Mouse (Mus musculus) megakaryocyte progenitor cell, adult 5-6 weeks (primary cell): ENCODE measurements around the gene Mvk. TPM values are rescaled to one million over a fixed set of nuclear protein-coding genes. Genes with fewer than 3 reads are reported as not detected.

Experiments
- ATAC-seq: replicated peaks from 2 replicates; pipeline ENCODE4 v1.8.0; 2016; ENCODE audit warnings: mild to moderate bottlenecking, moderate TSS enrichment, inconsistent platforms; ENCODE audit not compliant: poor library complexity
- total RNA-seq, 2 experiments: library from RNA; stranded (forward) in 1 of 2; stranded (reverse) in 1 of 2; fragments of 157-497, 149-512 nt in 1 of 2; fragments of 200-1000 nt in 1 of 2; gene quantifications; 2 replicates each; pipeline versions ENCODE4 v1.2.3 to v1.2.4; 2015 to 2017

Gene Mvk
- total RNA-seq, 2 experiments from 2014 or later: 7.0 to 8.1 TPM

DNA sequence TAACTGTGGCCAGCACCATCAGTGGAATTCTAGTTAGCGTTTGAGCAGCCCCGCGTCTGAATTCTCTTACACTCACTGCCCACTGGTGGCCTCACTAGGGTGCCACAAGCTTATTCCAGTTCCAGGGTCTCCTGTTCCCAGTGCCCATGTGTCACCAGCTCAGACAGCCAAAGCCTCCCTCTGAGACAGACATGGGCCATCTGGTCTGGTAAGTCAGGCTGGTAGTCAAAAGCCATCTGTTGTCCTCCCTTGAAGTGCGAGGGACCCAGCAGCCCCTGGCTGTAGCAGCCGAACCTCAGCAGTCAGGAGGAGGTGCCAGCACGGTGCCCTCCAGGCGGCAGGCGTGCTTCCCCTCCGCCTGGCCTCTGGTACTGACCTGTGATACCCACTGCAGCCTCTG lies 12.2 kb downstream of the Mvk start:
- ATAC-seq: no peak

DNA sequence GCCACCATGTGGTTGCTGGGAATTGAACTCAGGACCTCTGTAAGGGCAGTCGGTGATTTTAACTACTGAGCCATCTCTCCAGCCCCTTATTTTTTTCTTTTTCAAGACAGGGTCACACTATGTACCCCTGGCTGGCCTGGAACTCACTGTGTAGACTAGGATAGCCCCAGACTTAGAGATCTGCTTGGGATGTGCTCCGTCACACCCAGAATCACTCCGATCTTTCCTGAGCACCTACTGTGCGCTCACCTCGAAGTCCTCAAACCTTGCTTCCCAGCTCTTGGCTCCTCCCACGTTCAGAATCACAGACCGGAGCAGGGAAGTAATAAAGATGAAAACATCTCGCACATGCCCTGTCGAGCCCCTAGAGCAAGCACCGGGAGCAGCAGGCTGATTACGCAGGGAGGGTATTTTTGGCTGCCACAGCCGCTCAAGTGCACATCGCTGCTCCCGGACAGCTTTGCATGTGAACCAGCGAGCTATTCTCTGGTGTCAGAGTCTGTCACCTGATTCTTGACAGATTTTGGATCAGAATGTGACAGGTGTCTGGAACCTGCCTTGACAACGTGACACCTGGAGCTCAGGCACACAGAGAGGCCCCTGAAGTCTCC lies 13.0 kb downstream of the Mvk start:
- ATAC-seq: no peak

DNA sequence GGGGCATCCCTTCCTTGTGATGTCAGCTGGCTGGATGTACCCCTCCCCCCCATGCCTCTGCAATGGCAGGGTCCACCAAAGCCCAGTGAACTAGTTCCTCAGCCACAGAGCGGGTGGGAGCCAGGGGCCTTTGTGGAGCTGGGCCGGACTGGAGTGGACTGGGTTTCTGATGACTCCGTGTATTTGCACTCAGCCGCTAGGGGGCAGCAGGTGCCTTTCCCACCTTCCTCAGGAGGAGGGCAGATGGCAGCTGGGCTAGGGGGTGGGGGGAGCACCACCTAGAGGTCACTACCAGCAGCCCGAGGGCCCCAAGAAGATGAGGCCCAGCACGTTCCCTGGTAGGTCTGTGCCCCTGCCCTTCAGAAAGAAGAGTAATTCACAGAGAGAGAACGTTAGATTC lies 17.2 kb downstream of the Mvk start:
- ATAC-seq: peak; percentile 97

DNA sequence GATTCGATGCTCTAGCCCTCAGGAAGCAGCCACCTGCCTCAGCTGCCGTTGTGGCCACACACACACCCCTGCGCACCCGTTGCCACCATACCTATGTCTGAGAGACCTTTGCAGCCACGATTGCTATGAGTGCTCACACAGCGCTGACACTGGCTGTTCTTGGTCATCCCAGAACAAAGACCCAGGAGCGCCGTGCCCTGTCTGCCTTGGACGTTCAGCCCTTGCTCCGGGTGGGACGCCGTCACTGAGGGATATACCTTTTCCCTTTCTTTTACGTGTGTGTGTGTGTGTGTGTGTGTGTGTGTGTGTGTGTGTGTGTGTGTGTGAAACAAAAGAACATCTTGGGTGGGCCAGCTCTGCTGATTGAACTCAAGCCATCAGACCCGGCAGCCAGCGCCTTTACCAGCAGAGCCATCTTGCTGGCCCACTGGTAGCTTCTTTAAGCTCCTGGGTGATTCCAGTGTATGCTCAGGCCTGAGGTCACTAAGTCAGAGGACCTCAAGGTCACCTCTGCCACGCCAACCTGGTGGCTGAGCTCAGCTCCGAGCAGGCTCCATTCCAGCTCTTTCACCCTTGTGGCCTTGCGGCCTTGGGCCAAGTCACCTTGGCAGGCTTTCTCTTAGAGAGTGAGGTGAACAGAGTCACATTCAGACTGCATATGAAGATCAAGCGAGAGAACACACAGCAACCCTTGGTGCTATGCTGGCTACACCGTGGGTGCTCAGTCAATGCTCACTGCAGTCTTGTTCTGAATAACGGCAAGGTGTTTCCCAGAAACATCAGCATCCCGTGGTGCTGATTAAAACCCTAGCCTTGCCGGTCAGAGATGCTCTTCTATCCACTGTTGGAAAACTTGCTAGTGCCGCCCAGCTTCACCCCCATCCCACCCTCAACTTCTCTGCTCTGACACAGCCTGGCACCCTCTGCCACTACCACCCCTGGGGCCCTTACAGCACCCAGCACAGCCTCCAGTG lies 18.3 kb downstream of the Mvk start:
- ATAC-seq: no peak

DNA sequence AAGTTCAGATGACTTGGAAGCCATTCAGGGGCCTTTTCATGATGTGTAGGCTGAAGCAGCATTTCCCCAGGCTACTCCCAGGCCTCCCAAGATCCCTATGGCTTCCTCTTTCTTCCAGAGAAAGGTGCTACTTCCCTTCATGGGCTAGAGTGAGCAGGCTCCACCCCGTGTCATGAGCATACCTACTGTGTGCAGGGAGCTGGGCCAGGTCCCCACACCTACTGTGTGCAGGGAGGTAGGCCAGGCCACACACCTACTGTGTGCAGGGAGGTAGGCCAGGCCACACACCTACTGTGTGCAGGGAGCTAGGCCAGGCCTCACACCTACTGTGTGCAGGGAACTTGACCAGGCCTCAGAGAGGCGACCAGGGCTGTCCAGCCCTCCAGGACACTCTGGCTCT lies 20.5 kb downstream of the Mvk start:
- ATAC-seq: no peak

DNA sequence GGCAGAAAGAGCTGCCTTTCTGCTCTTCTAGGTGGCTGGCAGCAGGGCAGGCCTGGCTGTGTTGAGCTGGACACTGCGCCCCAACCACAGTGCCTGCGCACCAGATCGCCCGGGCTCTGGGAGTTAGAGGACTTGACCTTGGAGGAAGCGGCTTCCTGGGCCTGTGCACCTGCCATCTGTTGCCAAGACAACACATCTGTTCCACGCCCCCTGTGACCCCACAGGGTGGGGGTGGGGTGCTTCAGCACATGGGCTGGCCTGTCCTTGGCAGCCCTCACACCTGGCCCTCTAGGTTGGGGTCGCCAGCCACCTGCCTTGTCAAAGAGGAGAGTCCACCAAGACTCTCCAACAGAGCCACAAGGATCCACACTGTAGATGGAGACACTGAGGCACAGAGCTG lies 21.6 kb downstream of the Mvk start:
- no peak for ATAC-seq

DNA sequence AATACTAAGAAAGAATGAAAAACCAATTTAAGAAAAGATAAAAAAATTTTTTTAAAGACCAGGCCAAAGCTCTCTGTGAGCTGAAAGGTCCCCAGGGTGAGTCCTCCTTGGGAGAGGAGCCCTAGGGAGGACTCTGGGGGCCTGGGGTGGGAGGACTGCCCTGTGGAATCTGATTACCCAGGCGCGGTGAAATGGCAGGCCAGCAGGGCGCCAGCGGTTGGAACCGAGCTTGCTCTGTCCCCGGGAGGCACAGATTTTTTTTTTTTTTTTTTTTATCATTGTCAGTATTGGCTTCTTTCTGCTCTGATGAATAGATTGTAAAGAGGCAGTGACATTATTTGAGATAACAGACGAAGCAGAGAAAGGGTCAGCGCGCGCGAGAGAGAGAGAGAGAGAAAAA lies 22.9 kb downstream of the Mvk start:
- no peak for ATAC-seq

DNA sequence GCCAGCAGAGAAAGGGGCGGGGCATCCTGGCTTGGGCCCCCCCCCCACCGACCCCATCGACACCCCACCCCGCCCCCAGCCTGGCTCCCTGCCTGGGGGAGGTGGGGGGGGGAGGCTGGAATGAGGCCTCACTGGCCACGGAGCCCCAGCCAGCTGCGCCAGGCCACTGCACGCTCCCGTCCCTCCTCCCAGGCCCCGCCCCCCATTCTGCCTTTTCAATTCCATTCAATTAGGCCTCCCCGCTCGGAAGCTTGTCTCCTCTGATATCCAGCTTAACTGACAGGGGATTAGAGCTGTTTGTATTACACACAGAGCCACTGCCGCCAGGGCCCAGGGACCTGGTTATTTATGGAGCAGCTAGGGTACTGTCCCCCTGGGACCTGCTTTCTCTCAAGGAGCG lies 23.4 kb downstream of the Mvk start:
- no peak for ATAC-seq

DNA sequence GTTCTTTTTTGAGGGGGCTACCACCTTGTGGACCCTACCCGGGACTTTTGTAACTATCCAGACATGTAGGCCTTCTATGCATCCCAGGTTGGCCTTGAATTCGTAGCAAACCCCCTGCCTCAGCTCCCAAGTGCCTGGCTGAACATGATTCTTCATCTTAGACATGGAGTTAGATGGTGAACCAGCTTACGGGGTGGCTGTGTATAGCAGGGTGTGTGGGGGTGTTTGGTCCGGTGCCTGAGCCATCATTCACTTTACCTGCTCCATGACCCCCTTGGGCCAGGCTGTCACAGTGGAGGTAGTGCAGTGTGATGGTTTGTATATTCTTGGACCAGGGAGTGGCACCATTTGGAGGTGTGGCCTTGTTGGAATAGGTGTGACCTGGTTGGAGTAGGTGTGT lies 23.9 kb downstream of the Mvk start:
- ATAC-seq: no peak

DNA sequence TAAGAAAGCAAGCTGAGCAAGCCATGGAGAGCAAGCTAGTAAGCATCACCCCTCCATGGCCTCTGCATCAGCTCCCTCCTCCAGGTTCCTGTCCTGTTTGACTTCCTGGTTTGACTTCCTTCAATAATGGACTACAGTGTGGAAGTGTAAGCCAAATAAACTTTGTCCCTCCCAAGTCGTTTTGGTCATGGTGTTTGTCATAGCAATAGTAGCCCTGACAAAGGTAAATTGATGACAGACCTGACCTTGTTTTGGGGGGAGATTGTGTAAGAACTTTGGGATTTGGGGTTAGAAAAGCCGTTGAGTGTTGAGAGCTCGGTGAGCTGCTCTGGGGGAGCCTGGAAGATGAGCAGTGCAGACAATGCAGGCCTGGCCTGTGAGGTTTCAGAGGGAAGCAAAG lies 26.3 kb downstream of the Mvk start:
- no peak for ATAC-seq

DNA sequence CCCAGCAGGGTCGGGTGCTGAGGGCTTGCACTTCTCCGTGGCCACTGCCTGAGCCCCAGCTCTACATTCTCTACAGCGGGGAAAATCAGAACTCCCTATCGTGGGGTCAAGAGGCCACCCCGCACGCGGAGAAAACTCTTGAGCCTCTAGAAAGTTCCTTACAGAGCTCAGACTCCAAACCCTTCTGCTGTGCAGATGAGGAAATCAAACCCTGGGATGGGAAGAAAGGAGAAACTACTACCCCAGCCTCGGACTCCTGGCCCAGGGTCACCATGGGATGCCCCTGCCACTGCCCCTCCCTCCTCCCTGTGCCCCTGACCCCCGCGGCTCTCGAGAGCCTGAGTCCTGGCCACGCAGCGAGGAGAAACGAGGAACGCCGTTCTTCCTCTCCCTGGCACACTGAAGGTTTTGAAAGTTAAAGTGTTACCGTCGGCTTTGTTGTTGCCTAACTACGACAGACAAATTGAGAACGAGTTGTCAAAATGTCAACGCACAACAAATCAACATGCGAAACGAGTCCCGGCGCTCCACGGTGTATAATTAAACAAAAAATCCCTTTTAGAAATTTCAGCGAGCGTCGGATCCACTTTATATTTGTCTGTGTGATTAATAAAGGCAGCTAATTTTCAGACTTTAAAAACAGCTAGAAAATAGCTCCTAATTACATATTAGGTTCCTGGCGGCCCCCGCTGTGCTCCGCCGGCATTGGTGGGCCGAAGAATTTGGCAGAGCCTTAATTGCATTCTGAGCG lies 30.8 kb downstream of the Mvk start:
- ATAC-seq: no peak

DNA sequence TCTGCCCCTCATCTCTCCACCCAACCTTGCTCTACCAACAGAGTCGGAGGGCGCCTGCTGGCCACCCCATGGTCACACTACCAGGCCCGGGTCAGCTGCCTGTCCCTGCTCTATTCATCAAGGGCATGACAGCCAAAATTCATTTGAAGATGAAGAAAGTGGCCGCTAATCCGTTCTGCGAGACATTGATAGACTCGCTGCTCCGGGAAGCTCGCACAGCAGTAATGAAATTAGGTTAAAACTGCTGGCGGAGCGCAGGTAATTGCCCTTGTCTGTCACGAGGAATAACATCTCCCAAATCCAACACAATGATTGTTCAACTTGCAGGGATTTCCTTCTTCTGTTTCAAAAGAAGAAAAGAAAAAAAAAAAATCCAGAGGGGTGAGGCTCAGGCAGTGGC lies 34.2 kb downstream of the Mvk start:
- ATAC-seq: no peak

DNA sequence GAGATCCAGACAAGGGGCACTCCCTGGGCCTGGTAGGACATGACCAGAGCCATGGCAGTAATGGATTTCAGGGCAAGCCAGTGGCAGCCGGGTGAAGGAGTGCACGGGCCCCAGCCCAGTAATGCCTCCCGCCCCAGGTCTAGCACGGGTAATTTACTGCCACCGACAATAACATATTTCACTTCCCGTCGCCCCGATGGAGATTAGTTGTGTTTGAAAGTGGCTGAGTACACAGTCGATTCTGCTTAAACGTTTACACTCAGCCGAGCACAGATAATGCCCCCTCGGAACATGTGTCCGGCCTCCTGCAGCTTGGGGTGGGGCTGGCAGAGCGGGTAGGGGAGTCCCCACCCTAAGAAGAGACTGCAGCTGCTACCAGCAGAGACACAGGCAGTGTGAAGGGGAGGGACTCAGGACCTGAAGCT lies 38.5 kb downstream of the Mvk start:
- ATAC-seq: peak; percentile 58

DNA sequence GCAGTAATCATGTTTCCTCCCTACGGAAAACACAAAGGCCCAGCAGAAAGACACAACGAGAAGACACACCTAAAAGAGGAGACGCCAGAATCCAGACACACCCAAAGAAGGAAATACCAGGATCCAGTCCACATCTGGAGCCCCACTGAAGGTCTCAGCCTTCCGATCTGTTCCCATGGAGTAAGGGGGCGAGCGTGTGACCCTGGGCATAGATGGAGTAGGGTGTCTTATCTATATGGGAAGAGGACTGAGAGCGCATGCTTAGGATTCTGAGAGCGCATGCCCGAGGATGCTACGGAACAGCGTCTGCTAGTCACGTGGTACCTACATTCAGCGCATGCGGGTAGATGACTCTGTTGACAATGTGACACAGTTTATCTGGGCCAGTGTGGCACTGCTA lies 41.6 kb downstream of the Mvk start:
- no peak for ATAC-seq

DNA sequence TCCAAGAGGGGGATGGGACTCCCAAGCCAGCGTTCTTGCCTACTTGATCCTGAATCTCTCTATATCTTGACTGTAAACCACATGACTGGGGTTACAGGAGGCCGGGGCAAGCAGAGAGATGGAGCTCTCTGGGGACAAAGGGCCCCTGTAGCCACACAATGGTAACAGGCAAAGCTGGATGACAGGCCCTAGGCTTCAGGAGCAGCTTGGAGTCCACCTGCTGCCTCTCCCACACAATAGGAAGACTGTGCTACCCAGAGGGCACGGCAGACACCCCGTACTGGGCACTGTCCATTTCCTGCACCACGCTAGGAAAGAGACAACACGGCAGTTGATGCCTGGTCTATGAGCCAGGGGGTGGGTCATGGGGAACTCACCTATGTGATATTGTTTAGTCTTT lies 45.5 kb downstream of the Mvk start:
- ATAC-seq: no peak

DNA sequence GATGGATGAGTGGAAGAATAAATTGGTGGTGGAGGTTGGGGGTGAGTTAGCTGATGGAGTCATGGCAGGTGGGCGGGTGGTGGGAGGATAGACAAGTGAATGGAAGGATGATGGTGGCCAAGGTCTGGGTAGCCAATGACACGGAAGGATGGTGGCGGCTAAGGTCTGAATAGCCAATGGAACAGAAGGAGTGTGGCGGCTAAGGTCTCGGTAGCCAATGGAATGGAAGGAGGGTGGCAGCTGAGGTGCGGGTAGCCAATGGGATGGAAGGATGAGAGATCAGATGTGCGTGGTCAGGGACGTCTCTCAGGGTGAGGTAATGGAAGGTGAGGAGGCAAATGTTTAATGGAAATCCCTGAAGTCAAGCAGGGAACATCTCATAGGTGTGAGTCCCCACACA lies 46.2 kb downstream of the Mvk start:
- no peak for ATAC-seq

DNA sequence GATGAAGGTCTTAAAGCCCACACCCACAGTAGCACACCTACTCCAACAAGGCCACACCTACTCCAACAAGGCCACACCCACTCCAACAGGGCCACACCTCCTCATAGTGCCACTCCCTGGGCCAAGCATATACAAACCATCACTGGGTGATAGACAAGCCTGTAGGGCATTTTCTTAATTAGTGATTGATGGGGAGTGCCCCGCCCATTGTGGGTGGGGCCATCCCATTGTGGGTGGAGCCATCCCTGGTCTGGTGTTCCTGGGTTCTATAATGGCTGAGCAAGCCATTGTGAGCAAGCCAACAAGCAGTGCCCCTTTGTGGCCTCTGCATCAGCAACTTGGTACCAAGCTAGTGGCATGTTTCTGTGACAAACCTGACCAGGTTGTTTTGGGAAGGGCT lies 50.7 kb downstream of the Mvk start:
- no peak for ATAC-seq

DNA sequence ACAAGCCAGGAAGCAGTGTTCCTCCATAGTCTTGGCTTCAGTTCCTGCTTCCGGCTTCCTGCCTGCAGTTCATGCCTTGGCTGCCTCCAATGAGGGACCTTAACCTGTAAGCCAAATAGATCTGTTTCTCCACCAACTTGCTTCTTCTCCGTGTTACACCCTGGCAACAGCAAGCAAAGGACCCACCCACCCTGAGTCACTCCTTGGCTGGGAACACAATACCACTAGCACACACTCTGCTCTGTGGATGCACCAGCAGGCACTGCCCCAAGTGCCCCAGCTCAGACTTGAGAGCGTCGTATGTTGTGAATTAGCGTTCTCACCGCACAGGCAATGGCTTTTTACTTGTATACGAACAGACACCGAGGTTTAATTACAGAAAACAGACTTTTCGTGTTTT lies 57.2 kb downstream of the Mvk start:
- no peak for ATAC-seq

DNA sequence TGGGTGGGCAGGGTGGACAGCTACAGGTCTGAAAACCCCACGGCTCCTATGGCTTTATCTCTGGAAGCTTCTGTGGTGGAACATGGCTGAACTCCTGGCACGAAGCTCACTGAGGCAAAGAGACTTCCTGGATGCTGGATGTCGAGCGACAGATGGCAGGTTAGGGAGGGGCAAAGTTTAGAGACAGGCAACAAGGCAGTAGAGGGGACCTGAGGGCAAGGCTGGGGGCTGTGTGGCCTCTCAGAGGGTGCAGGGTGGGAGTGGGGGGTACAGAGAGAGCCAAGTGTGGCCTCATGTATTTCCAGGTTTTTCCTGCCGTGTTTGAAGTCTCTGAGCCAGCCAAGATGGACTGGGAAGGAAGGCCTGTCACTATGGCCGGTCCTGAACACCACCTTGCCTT lies 60.8 kb downstream of the Mvk start:
- ATAC-seq: no peak

DNA sequence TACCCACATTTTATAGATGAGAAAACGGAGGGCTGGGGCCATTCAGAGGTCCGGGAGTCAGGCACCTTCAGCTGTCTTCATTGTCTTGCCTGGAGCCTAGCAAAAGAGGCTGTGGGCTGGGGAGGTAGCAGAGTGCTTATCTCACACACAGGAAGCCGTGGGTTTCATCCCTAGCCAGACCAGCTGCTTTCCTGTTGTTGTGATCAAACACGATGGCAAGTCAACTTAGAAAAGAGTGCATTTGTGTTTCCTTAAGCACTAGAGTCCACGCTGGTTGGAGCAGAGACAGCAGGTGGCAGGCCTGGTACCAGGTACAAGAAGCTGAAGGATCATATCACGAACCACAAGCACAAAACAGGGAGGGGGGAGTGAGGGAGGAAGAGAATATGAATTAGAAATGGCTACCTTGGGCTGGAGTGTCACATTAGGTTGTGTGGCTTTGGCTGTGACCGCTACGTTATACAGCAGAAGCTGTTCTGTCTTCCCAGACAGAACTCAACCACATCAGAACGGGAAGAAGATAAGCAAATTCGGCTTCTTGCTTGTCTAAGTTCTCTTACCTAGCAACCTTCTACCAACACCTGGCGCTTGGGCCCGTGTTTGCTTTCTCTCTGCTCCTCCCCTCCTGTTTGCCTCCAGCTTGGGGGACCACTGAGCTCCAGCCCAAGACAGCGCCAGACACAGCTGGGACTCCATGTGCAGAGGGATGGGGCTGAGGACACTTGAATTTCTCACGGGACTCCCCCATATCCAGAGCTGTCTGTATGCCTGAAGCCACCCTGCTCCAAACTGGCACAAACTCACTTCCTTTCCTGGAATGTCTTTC lies 61.4 kb downstream of the Mvk start:
- peak; percentile 61 for ATAC-seq

DNA sequence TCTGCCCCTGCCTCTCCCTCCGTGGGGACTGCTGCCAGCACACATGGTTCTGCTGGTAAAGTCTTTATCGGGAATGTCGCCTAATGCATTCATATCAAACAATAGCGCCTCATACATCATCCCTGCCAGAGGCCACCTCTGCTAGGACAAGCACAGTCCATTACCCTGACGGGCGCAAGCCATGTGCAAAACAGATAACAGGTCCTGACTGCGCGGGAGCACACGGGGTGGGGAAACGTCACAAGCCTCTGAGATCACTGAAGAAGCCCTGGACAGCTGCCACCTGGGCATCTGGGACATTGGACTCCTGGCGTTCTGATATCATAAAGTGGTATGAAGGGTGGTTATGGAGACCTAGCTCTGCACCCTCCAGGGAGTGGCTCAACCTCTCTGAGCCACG lies 63.3 kb downstream of the Mvk start:
- ATAC-seq: peak; percentile 73
